Mouse (Mus musculus) heart, embryonic 13.5 days (tissue): Measurements from ENCODE around the gene Pwwp2a. TPM values are rescaled to one million over a fixed set of nuclear protein-coding genes. Genes with fewer than 3 reads are reported as not detected.

Experiments
- polyA plus RNA-seq: library from polyadenylated mRNA; unstranded; fragments of >200 nt; fragmentation: Nextera tagmentation; extraction: Ambion mirVana; gene quantifications from 2 replicates; pipeline ENCODE4 v1.2.1, GENCODE M21; 2015

Gene Pwwp2a
- polyA plus RNA-seq, 1 experiment from 2014 or later, result 18.4 TPM

Other genes starting within 250 kb of the Pwwp2a start
- gene Slu7, start 248.3 kb upstream of the Pwwp2a start, polyA plus RNA-seq, result 32.0 and 36.8 TPM in 2 replicates
- gene C1qtnf2, start 207.7 kb upstream of the Pwwp2a start, polyA plus RNA-seq, result 3.0 and 3.3 TPM in 2 replicates
- 15.7 and 20.7 TPM in 2 replicates for gene Ccnjl, start 153.2 kb upstream of the Pwwp2a start, polyA plus RNA-seq
- gene 4933415A04Rik, start 95.0 kb upstream of the Pwwp2a start, polyA plus RNA-seq, result 4.7 and 5.0 TPM in 2 replicates
- not detected in 2 replicates for gene Fabp6, start 80.5 kb upstream of the Pwwp2a start, polyA plus RNA-seq
- 54.4 and 57.8 TPM in 2 replicates for gene Ttc1, start 66.0 kb downstream of the Pwwp2a start, polyA plus RNA-seq
- gene Adra1b, start 219.2 kb downstream of the Pwwp2a start, polyA plus RNA-seq, result 5.0 and 5.8 TPM in 2 replicates